Mouse (Mus musculus) layer of hippocampus, adult 2 months (tissue): ENCODE results near the gene Trrap. TPM values are rescaled to one million over a fixed set of nuclear protein-coding genes. Genes with fewer than 3 reads are reported as not detected.

ENCODE experiments used
- DNase-seq, 2 experiments: peaks; one replicate each; pipeline ENCODE4 v3.0.0; 2022; ENCODE audit warnings: low spot score in 2 of 2
- H3K27ac ChIP-seq: fragments of 200-600 bp; 2 replicates; pipeline ENCODE4 v1.8.1; 2022
- H3K4me3 ChIP-seq: fragments of 200-600 bp; 2 replicates; pipeline ENCODE4 v1.8.1; 2022; ENCODE audit warnings: mild to moderate bottlenecking
- CTCF ChIP-seq: fragments of 200-600 bp; conservative IDR thresholded peaks from 2 replicates; pipeline ENCODE4 v1.8.1; 2022; ENCODE audit warnings: antibody characterized with exemption, mild to moderate bottlenecking, moderate library complexity
- total RNA-seq, 2 experiments: library from RNA; stranded (reverse); gene quantifications; 2 replicates each; pipeline ENCODE4 v1.2.3; 2021

The Trrap gene
- total RNA-seq, 2 experiments from 2014 or later: 175 to 189 TPM

DNA sequence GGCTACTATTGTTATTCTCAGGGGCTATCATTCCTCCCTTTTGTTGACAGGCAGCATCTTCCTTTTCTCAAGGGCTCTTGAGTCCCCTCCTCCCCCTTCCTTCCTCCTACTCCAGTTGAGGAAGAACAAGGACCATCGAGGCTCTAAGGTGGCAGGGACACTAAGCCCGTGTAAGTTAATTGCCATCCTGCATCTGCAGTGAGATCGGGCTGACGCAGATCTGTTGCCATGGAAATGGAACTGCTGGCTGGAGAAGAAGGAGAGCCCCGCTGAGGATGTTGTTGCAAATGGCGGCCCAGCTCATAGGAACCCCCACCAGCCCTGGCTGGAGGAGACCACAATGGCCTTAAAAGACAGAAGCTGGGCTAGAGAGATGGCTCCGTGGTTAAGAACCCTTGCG lies 9.1 kb upstream of the Trrap start:
- peak in 1 of 2 experiments; percentile 42 for DNase-seq
- Histone ChIP-seq H3K4me3 (no peak overlapping the region), H3K27ac (peak overlapping the region; percentile 28; the same call in 1 of the 2 replicates)
- no peak for TF ChIP-seq CTCF

DNA sequence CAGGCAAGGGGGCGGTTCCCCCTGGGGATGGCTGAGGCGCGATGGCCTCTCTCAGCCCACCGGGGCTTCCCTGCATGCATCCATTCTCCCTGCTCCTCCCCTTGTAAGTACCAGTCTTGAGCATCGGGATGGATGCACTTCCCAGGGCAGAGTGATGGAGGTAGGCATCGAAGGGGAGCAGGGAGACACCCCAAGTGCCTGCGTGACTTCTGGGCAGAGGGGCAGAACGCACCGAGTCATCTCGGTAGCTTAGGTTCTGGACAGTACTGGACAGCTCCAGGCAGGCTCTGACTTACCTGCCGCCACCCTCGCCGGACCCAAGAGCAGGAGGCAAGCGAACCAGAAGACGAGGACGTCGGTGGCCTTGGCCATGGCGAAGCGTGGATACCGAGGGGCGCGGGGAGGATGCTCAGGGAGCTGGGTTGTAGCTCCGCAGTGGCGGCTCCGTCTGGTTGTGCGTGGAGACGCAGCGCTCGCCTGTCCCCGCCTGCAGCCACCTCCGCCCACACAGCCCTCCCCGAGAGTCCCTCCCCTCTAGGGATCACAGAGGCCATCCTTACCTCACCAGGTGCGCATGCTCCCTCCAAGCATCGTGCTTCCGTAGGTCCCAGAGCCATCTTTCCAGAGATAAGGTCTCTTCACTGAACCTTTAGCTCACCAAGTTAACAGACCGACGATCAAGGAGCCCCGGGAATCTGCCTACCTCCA lies 6.2 kb upstream of the Trrap start, which contains the start of gene Tmem130:
TSS of gene Tmem130 (minus strand) at position 658 of the 708 bp plus-strand sequence.
- no peak; the same call in 1 of the 2 replicates for TF ChIP-seq CTCF
- H3K27ac ChIP-seq: peak within 1 kb of the TSS; percentile 92
- DNase-seq: peak; percentile 74 to 82

GRCm38 (mm10) chr5:144766026-144766425 lies 1.5 kb upstream of the Trrap start:
- TF ChIP-seq CTCF: no peak
- no peak for DNase-seq
- Histone ChIP-seq H3K27ac (peak overlapping the region; percentile 74), H3K4me3 (no peak overlapping the region)

More for the DNA sequence above, 6.2 kb upstream of the Trrap start, which contains the start of gene Tmem130:
- peak within 1 kb of the TSS; percentile 66 for H3K4me3 ChIP-seq

- DNase-seq: peak in 1 of 2 experiments; percentile 59
- Histone ChIP-seq H3K4me3 (no peak overlapping the region), H3K27ac (peak overlapping the region; percentile 74)
- TF ChIP-seq CTCF: no peak
Observed at GRCm38 (mm10) chr5:144766646-144767045, 886 bp upstream of the Trrap start.

GRCm38 (mm10) chr5:144767911-144768841 lies 644 bp downstream of the Trrap start:
- peak overlapping the region; percentile 92 for H3K4me3 ChIP-seq
- DNase-seq: peak; percentile 87 to 93
- peak overlapping the region; percentile 100 for H3K27ac ChIP-seq
- peak; percentile 100 for TF ChIP-seq CTCF

DNA sequence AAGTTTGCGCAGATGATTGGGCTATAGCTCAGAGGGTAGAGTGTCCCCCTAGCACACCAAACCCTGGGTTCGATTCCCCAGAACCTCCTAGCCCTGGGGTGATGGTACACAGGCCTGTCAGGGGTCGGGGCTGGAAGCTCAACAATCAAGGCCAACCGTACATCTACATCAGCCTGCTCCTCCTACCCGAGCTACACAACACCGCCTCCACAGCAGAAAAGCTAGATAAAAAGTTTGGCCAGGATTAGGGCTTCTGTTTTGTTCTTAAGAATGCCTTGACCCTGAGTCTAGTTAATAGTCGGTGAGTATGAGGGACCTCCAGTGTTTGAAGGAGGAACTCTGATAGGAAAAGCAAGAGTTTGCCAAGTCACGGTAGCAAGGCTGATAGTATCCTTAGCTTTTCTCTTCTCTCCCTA lies 1.5 kb downstream of the Trrap start:
- peak overlapping the region; percentile 100 for H3K27ac ChIP-seq
- DNase-seq: no peak
- no peak for TF ChIP-seq CTCF
- peak overlapping the region; percentile 92 for H3K4me3 ChIP-seq

DNA sequence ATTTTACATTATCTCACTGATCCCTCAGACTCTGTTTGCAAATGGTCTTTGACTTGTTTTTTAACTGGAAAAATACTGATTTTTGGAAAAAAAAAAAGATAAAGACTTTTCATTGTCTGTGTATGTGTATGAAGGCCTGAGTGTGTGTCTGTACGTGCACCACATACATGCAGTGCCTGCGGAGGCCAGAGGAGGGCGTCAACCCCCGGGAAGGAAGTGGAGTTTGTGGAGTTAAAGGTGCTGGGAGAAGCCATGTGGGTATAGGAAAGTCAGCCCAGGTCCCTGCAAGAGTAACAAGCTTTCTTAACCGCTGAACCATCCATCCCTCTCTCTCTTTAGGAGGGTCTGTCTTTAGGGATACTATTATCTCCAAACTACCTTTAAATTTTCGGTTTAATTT lies 5.7 kb downstream of the Trrap start:
- no peak overlapping the region for H3K27ac ChIP-seq
- peak; percentile 43 for TF ChIP-seq CTCF
- no peak for DNase-seq
- no peak overlapping the region for H3K4me3 ChIP-seq

- no peak overlapping the region for H3K4me3 ChIP-seq
- no peak for DNase-seq
- H3K27ac ChIP-seq: no peak overlapping the region
- TF ChIP-seq CTCF: no peak
Observed at GRCm38 (mm10) chr5:144780654-144781053, 13.1 kb downstream of the Trrap start.

- H3K27ac ChIP-seq: no peak overlapping the region
- H3K4me3 ChIP-seq: no peak overlapping the region
- DNase-seq: peak; percentile 32 to 69
- TF ChIP-seq CTCF: no peak
Observed at GRCm38 (mm10) chr5:144786464-144786863, 18.9 kb downstream of the Trrap start.

- peak; percentile 57 for TF ChIP-seq CTCF
- H3K4me3 ChIP-seq: no peak overlapping the region
- no peak for DNase-seq
- H3K27ac ChIP-seq: no peak overlapping the region
Observed at GRCm38 (mm10) chr5:144793374-144793773, 25.8 kb downstream of the Trrap start.

DNA sequence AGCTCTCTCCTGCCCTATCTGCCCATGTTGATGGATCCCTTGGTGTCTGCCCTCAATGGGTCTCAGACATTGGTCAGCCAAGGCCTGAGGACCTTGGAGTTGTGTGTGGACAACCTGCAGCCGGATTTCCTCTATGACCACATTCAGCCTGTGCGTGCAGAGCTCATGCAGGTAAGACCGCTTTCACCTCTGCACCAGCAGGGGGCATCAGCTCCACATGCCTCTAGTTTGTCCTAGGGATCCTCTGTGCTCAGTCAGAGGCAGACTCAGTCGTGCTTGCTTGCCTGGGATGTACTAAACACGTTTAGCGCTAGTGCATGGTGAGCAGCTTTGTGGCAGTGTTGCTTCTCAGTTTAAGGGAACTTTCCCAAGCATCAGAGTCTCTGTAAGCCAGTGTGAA lies 27.2 kb downstream of the Trrap start:
- TF ChIP-seq CTCF: peak; percentile 84
- peak; percentile 32 to 40 for DNase-seq
- H3K4me3 ChIP-seq: no peak overlapping the region
- H3K27ac ChIP-seq: no peak overlapping the region

GRCm38 (mm10) chr5:144797116-144797515 lies 29.6 kb downstream of the Trrap start:
- no peak for DNase-seq
- H3K27ac ChIP-seq: no peak overlapping the region
- no peak for TF ChIP-seq CTCF
- no peak overlapping the region for H3K4me3 ChIP-seq

GRCm38 (mm10) chr5:144803066-144803465 lies 35.5 kb downstream of the Trrap start:
- TF ChIP-seq CTCF: no peak
- Histone ChIP-seq H3K27ac (no peak overlapping the region), H3K4me3 (no peak overlapping the region)
- DNase-seq: no peak
